Mouse (Mus musculus) cerebellum, adult (tissue): ENCODE results near the gene Rgn.

Experiments used
- ATAC-seq: cut with Nextera tagmentation; 2 replicates; pipeline ENCODE4 v1.9.2; 2017; ENCODE audit warnings: mild to moderate bottlenecking, moderate library complexity, mixed read lengths; ENCODE audit not compliant: insufficient number of reproducible peaks, low FRiP score, low TSS enrichment

Gene Rgn

DNA sequence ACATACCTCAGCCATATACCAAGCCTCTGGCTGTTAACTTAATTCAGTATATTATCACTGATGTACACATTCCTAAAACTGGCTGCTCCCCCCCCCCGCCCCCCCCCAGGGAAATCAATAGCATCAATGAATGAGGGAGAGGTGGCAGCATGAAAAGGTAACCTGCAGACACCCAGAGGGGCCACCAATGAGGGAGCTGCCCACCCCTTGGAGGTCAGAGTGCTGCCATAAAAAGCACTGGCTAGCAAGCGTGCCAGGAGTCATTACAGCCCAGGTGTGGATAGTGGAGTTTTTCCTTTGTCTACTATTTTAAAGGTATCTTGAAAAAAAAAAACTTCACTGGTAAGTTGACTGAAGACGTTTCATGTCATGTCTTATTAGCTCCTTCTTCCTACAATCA is at the start of gene Rgn:
Gene Rgn (plus strand): TSS at position 256 of the 400 bp plus-strand sequence.
- no peak for ATAC-seq

DNA sequence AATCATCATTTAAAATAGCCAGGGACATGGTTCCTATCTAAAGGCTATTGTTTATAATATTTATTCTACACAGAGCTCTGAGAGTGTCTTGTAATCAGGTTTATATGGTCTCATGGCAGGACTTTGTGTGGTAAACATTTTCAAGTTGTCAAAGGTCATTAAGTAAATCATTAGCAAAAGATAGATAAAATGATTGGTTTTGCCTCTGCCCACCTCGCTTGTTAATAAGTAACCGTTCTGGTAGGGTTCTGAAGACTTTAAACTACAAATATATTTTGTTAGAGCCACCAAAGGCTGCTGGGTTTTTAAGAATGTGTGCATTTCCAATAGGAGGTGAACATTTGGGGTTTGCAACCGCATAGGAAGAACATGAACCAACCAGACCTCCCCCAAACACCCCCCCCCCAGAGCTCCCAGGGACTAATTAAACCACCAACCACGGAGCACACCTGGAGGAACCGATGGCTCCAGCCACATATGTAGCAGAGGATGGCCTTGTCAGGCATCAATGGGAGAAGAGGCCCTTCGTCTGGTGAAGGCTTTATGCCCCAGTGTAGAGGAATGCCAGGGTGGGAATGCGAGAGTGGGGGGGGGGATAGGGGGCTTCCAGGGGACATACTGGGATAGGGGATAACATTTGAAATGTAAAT is 29.2 kb upstream of the Rgn start:
- no peak for ATAC-seq

DNA sequence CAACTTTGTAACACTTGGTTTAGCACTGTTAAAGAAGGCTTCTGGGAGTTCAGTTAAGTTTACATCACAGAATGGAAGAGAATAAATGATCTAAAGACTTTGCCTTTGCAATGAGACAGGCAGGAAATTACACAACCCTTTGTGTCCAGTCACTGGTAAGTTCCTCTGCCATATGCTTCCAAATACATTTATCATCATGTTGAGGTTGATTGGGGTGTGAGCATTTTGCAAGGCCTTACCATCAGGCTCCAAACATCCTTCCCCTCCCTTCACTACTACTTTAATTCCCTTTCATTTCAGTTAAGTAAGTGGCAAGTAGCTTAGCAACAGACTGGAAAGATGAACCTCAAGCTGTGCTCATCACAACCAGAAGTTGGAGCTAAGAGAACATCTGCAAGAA is 28.0 kb upstream of the Rgn start:
- ATAC-seq, result no peak

- no peak for ATAC-seq
Observed at GRCm38 (mm10) chrX:20532621-20533020, 17.0 kb upstream of the Rgn start.

- ATAC-seq, result no peak
Observed at GRCm38 (mm10) chrX:20543867-20544266, 5.7 kb upstream of the Rgn start.

DNA sequence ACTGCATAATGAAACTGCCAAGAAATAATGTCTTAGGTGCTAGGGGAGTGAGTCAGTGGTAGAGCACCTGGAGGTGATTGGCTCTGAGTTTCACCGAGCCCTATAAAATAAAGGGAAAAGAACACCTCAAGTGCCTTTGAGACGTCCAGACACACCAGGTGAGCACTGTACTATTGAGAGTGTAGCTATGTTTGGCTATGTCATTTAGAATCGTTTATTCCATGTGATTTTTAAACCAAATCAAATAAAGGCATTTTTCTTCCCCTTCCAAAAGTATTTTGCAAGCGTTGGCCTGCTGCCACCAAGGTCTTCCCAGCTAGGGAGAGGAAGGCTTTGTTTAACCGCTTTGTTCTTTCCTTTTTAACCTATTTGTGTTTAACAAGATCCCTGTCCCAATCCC is 2.0 kb upstream of the Rgn start:
- no peak for ATAC-seq

- peak; percentile 49; the same call in 1 of the 2 replicates for ATAC-seq
Observed at GRCm38 (mm10) chrX:20548011-20548879, 1.3 kb upstream of the Rgn start.

GRCm38 (mm10) chrX:20548880-20549440 is 627 bp upstream of the Rgn start:
- no peak for ATAC-seq

DNA sequence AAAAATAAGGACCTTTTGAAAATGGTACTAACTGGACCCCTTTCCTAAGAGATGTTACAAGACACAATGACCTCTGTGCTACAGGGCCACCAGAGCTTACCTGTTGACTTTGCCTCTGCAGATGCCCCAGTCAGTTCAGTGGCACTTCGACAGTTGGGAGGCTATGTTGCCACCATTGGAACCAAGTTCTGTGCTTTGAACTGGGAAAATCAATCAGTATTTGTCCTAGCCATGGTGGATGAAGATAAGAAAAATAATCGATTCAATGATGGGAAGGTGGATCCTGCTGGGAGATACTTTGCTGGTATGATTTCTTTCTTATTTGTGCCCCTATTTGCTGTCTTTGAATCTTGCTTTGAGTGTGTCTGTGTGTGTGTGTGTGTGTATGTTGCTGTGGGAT is 2.6 kb downstream of the Rgn start:
- ATAC-seq, result no peak

DNA sequence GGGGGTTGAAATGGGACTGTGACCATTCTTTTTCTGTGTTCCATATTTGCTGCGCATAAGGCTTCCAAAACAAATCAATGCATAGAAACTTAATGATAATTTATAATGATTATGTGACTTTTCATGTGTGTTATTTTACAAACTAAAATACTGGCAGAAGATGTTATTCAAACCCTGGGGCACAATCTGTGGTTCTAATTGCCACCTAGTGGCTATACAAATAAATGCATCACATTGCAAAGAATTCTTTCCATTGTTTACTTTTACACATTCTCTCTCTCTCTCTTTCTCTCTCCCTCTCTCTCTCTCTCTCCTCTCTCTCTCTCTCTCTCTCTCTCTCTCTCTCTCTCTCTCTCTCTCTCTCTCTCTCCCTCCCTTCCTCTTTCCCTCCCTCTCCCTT is 12.3 kb downstream of the Rgn start:
- no peak for ATAC-seq

DNA sequence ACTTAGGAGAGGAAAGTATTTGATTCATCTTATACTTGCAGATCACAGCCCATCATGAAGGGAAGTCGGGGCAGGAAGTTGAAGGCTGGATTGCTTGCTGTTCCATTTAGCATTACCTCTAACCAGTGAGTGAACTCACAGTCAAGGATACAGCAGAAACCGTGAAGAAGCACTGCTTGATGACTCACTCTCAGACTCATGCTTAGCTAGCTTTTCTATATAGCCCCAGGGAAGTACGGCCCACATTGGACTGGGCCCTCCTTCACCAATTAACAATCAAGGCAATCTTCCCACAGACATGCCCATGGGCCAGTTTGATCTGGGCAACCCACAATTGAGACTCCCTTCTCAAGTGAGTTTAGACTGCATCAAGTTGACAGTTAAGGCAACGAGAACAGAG is 14.4 kb downstream of the Rgn start:
- ATAC-seq, result no peak

- no peak for ATAC-seq
Observed at GRCm38 (mm10) chrX:20571024-20571423, 21.4 kb downstream of the Rgn start.

DNA sequence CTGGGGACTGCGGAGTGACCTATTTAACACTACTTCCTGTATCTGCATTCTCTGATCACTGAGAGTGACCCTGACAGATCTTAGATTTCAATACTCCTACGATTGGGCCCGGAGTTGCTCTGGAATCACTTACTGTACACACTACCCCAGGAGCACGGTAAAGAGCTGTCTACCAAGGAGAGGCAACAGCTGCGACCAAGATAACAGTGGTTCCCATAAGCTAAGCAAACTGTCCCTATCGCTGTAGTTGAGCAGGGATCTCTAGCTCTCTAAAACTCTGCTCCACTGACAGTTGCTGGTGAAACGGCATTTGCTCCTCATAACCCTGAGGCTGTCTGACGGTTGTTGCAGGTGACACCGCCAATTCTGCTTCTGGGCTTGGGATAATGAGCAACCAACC is 23.1 kb downstream of the Rgn start:
- ATAC-seq, result no peak

DNA sequence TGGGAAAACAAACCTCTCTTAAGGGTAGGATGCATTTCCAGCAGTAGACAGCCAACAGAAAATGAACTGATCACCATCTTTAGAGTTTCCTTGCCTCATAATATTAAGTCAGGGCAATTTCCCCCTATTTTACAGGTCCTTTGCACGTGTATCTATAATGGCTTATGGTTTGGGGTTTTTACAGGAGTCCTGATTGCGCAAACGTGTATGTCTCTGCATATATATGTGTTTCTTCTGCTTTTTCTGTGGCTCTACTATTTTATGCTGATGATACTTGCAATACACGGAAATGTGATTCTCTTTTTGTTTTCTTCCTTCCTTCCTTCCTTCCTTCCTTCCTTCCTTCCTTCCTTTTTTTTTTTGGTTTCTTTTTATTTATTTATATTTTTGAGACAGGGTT is 24.3 kb downstream of the Rgn start:
- ATAC-seq, result no peak

GRCm38 (mm10) chrX:20587968-20588367 is 38.4 kb downstream of the Rgn start:
- no peak for ATAC-seq

DNA sequence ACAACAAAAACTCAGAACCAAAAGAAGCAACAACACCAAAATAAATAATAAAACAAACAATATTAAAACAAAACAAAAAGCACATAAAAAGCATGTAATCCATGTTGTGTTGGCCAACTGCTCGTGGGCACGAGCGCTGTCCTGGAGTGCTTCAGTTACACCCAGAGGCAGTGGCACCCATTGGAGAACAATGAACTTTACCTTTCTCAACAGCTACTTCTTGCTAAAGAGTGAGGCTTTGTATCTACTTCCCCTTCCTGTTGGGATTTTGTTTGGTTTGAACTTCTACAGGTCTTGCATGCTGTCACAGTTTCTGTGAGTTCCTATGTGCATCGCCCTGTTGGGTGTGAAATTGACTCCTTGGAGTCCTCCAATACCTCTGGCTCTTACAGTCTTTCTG is 58.9 kb downstream of the Rgn start:
- no peak for ATAC-seq
